Mouse (Mus musculus) granulocyte monocyte progenitor cell, adult 5-6 weeks (primary cell): Measurements from ENCODE around the gene Zfp462. TPM values are rescaled to one million over a fixed set of nuclear protein-coding genes. Genes with fewer than 3 reads are reported as not detected.

Experiments
- ATAC-seq: replicated peaks from 2 replicates; pipeline ENCODE4 v1.8.0; 2016; ENCODE audit warnings: mild to moderate bottlenecking, moderate TSS enrichment, inconsistent platforms; ENCODE audit not compliant: poor library complexity, severe bottlenecking
- total RNA-seq, 2 experiments: library from RNA; stranded (forward) in 1 of 2; stranded (reverse) in 1 of 2; fragments of 200-712, 200-1000 nt in 1 of 2; fragments of >200 nt in 1 of 2; fragmentation: Nextera tagmentation in 1 of 2; gene quantifications; 2 replicates each; pipeline ENCODE4 v1.2.3; 2014 to 2017

The Zfp462 gene
- total RNA-seq, 2 experiments from 2014 or later: 0.05 TPM; not detected in 1

DNA sequence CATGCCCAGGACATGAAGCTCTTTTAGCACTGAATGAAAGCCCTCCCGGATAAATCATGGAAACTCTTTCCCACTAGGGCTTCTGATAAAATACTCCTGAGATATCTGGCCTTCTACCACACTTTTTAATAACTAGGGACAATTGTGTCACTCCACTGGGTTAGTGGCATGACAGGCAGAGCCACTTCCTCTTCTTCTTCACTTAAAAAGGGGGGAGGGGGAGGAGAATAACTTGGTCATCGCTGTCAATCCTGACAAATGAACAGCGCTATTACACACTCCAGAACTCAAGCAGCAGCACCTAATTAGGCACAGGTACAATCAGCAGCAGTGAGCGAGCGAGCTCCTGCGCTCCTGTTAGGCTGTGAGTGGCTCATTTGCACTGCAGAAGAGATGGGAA lies 153.5 kb downstream of the Zfp462 start:
- ATAC-seq: peak; percentile 95

GRCm38 (mm10) chr4:55100851-55101250 lies 156.0 kb downstream of the Zfp462 start:
- no peak for ATAC-seq

- ATAC-seq: no peak
Measured at GRCm38 (mm10) chr4:55101601-55102000, 156.8 kb downstream of the Zfp462 start.

- ATAC-seq: peak; percentile 61
Measured at GRCm38 (mm10) chr4:55102382-55102781, 157.5 kb downstream of the Zfp462 start.

GRCm38 (mm10) chr4:55103575-55103974 lies 158.7 kb downstream of the Zfp462 start:
- ATAC-seq: no peak

GRCm38 (mm10) chr4:55117839-55118487 lies 173.1 kb downstream of the Zfp462 start:
- peak; percentile 89 for ATAC-seq

GRCm38 (mm10) chr4:55121126-55121525 lies 176.3 kb downstream of the Zfp462 start:
- ATAC-seq: no peak

DNA sequence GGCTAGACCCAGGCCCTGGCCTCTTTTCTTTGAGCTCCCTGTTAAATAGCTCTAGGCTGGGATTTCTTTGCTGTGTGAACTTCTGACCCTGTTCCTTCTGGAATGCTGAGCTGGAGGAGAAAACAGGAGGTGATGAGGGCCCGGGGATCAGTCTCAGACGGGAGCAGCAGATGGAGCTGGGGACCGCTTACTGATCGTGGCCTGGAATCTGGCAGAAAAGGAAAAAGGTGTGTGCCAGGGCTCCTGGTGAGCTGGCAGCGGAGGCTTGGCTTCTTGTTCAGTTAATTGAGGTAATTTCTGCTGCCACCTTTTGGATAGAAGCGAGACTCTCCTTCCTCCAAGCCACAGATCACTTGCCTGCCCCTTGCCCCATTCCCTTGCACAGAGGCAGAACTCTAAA lies 177.1 kb downstream of the Zfp462 start:
- ATAC-seq: no peak

GRCm38 (mm10) chr4:55124126-55124525 lies 179.3 kb downstream of the Zfp462 start:
- peak; percentile 77 for ATAC-seq

DNA sequence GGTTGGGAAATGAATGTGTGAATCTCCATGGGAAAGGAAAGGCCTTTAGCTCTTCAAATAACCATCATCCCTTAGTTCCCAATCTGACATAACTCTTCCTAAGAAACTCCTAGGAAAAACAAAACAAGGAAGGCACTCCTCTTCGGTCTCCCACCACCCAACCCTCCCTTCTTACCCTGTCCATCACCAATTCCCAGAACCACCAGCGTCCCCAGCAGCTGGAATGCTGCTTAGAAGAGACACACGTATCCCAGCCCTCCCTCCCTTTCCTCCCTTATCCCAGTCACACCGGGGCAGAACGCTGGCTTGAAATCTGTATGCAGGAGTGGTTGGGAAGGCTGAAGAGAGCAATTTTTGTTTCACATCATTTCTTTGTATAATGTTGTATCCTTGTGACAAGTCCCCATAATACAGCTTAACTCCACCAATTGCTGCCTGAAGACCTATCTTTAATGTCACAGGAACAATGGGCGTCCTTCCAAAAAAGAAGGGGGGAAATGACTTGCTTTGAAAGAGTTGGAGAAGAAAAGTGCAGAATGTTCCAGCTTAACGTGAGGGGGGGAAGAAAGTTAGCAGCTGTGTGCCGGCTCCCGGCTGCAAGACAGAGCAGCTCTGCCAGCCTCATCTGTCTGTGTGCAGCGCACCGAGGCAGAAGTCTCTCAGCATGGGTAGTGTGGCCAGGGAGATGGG lies 180.3 kb downstream of the Zfp462 start:
- ATAC-seq: no peak

DNA sequence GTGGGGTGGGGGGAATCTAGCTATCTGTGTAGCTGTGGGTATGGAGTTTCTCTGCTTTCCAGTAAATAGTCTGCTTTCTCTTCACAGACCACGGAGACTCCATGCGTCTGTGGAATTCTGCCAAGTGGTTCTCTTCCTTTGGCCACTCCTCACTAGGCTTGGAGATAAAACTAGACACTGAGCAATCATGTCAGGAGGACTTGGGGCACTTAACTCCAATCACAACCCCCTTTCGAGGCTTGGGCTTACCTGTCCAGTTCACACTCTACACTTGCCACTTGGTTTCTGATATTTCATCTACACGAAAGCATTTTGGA lies 180.8 kb downstream of the Zfp462 start:
- ATAC-seq: no peak

DNA sequence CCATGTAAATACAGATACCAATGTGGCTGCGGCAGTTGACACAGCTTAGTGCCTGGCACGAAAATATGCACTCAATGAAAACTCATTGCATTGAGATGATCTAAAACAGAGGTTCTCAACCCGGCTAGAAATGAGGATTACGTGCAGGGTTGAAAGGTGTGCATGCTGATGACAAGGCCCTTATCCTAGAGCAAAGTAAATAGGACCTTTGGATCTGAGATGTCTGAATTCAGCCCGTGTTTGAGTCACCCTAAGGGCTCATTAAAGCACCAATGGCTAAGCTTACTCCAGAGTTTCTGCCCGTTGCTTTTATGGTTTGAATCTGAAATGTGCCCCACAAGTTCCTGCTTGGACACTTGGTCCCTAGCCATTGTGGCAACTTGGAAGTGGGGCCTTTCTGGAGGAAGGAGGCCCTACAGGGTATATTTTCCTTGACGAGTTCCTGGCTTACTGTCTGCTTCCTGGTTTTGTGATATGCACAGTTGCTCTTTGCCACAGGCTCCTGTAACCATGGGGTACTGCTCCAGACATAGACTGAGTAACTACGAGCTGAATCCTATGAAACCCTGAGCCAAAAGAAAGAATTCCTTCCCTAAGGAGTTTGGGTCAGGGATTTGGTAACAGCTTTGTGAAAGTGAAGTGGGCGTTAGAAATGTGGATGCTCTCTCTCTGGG lies 182.5 kb downstream of the Zfp462 start:
- no peak for ATAC-seq

DNA sequence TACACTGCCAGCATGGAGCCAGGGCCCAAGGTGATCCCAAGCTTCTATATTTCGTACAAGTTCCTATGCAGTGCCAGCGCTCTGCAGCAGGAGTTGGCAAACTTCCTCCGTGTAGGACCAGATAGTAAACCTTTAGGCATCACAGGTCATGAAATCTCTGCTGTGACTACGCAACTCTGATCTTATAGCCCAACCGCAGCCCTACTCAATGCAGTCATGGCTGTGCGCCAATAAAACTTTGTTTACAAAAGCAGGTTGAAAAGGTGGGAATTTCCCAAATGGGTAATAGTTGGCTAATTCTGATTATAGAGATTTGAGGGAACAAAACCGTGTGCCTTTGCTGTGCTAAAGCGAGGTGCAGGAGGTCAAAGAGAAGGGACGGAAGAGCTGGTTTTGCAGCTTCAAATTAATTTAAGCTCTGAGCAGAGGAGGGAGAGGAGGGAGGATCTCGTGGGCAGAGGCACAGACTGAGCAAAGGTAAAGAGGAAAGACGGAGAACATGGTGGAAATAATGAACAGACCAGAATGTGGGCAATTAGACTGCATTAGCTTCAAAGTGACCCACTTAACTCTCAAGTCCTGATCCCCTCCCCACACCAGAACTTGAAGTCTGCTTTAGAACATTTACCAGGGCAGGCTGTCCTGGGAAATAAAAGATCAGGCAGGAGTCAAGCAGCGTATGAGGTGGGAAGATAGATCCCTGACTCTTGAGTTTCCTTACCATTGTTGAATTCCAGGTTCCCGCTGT lies 183.4 kb downstream of the Zfp462 start:
- ATAC-seq: no peak
